Mouse (Mus musculus) heart, adult 9 months (tissue): Measurements from ENCODE around the gene Zfp825.
"Not testable (repeated sequence)": the region's sequence is repeated elsewhere in the genome, so short reads cannot be mapped to it uniquely, and the experiment has no call there.

Experiments used
- DNase-seq, 2 experiments: peaks; one replicate each; pipeline ENCODE4 v3.0.0; 2022; ENCODE audit warnings: low spot score in 2 of 2

Zfp825 gene

DNA sequence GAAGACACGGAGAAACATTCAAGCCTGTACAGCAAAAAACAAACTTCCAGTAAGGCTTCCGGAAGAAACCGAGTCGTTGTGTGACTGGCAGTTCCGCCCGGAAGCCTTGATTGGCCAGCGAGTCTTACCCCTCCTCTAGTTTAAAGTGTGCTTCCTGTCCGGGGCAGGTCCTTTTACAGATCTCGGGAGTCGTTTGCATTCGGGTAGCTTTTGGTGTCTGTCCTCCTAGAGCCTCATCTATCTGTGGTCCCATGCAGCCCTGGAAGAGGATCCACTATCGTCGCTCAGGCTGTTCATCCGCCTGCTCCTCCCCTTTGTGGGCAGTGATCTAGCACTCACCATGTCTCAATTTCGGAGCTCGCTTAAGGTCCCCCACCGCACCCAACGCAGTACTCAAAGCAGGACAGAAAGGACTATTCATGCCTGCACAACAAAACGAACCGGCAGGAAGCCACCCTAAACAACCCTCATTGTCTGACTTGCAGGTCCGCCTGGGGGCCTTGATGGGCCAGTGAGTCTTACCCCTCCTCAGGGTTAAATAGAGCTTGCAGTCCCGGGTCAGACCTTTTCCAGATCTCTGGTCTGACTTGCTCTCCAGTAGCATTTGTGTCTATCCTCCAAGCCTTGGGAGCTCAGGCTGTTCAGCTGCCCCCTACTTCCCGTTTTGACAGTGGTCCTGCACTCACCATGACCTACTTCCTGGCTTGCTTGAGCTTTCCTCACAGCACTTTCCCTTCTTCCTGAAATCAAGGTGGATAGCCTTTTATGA is at the start of gene Zfp825:
Gene Zfp825, minus strand, starts transcription at position 82 of the 769 bp plus-strand sequence.
- peak; percentile 74 to 79 for DNase-seq

DNA sequence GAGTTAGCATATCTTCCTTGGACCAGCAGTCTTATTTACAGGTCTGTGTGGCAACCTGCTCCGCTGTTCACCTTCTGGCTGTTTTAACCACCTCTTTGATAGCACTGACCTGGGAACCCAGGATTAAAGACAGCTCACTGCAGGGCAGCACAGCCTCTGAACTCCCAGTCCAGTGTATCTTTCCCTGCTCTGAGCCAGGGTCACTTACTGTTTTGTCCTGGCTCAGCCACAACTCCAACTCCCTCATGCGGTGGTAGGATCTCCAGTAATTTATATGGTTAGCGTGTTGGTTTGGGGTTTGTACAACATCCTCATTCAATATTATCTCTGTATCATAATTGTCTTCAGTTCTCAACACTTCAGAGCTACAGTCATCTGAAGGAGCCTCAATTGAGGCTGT is 41.6 kb upstream of the Zfp825 start:
- DNase-seq: not testable (repeated sequence)

DNA sequence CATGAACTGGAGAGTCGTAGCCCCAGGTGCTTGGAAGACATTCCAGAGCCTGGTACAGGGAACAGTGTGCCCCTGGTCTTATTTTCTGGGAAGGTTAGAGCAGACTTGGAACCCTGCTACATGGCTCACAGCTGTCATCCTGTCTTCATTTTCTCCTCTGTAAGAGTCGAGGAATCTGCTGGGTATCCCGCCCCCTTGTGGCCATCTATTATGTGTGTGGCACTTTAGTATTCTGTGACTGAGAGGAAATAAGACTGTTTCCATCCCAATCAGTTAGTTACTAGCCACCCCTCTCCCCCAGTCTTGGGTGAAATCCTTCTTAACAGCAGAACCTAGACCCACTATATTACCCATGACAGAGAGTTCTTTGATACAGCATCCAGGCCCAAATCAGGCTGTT is 41.1 kb upstream of the Zfp825 start:
- DNase-seq: peak in 1 of 2 experiments; percentile 25

DNA sequence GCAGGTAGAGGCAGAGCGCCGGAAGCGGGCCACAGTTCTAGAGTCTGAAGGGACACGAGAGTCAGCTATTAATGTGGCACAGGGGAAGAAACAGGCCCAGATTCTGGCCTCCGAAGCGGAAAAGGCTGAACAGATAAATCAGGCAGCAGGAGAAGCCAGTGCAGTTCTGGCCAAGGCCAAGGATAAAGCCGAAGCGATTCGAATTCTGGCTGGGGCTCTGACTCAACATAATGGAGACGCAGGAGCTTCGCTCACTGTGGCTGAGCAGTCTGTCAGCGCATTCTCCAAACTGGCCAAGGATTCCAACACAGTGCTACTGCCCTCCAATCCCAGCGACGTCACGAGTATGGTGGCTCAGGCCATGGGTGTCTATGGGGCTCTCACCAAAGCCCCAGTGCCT is 40.3 kb upstream of the Zfp825 start:
- no peak for DNase-seq

DNA sequence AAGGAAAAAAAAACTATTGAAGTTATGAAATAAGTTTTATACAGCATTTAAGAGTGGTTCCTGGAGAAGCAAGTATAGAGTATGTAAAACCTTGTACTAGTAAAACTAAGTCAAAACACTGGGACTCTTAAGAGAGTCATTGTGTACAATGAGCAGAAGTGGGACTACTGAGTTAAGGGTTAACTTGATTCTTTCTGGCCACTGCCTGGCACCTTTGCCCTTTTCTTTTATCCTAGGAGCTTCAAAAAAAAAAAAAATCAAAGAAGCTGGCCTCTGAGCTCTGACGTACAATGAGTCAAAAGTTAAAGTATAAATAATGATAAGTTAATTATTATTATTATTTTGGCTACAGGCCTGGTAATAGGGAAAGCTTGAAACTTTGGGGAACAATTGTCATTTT is 37.5 kb upstream of the Zfp825 start:
- DNase-seq: not testable (repeated sequence)

GRCm38 (mm10) chr13:74529372-74529715 is 35.6 kb upstream of the Zfp825 start:
- not testable (repeated sequence) for DNase-seq

DNA sequence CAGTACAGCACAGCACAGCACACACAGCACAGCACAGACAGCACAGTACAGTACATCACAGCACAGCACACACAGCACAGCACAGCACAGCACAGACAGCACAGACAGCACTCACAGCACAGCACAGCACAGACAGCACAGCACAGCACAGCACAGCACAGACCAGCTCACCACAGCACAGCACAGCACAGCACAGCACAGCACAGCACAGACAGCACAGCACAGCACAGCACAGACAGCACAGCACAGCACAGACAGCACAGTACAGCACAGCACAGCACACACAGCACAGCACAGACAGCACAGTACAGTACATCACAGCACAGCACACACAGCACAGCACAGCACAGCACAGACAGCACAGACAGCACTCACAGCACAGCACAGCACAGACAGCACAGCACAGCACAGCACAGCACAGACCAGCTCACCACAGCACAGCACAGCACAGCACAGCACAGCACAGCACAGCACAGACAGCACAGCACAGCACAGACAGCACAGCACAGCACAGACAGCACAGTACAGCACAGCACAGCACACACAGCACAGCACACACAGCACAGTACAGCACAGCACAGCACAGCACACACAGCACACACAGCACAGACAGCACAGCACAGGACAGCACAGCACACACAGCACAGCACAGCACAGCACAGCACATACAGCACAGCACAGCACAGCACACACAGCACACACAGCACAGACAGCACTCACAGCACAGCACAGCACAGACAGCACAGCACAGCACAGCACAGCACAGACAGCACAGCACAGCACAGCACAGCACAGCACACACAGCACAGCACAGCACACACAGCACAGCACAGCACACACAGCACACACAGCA is 35.0 kb upstream of the Zfp825 start:
- not testable (repeated sequence) for DNase-seq

- peak; percentile 85 to 89 for DNase-seq
These were observed 28.9 kb upstream of the Zfp825 start for GRCm38 (mm10) chr13:74522481-74523237.

DNA sequence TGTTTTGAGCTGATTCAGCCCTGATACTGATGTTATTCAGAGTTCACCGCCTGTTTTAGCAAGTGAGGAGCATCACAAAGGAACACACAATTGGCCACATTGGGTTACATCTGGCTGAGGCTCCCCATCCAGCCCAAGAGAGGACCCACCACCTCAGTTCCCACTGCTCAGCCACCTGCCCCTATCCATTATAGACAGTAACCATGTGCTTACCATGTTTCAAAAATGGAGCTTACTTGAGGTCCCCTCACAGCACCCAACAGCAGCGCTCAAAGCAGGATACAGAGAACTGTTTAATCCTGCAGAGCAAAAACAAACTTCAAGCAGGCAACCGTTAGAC is 28.3 kb upstream of the Zfp825 start:
- peak in 1 of 2 experiments; percentile 1 for DNase-seq

DNA sequence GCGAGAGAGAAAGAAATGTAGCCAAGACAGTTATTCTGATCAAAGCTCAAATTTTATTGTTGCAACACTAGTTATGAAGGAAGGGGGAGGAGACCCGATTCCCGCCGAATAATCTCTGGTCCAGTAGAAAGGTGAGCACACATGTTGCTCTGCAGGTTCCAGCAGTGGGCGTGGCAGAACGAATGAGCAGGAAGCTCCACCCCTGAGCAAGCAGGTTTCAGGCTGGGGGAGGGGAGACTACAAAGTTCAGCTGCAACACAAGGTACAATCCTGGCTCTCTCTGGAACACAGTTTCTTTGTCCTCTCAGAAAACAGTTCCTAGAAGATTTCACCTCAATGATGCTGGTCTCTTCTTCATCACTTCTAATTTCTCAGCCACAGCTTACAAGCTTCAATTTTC is 14.2 kb upstream of the Zfp825 start:
- DNase-seq: not testable (repeated sequence)

- not testable (repeated sequence) for DNase-seq
These were observed 9.1 kb upstream of the Zfp825 start for GRCm38 (mm10) chr13:74502851-74503250.

DNA sequence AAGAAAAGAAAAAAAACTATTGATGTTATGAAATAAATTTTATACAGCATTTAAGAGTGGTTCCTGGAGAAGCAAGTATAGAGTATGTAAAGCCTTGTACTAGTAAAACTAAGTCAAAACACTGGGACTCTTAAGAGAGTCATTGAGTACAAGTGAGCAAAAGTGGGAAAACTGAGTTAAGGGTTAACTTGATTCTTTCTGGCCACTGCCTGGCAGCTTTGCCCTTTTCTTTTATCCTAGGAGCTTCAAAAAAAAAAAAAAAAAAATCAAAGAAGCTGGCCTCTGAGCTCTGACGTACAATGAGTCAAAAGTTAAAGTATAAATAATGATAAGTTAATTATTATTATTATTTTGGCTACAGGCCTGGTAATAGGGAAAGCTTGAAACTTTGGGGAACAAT is 5.9 kb upstream of the Zfp825 start:
- not testable (repeated sequence) for DNase-seq

- DNase-seq: not testable (repeated sequence)
These were observed 9.5 kb downstream of the Zfp825 start for GRCm38 (mm10) chr13:74484326-74484725.

- DNase-seq: not testable (repeated sequence)
These were observed 22.3 kb downstream of the Zfp825 start for GRCm38 (mm10) chr13:74471468-74471867.

- peak; percentile 81 to 82 for DNase-seq
These were observed 30.9 kb downstream of the Zfp825 start for GRCm38 (mm10) chr13:74462699-74463385.

DNA sequence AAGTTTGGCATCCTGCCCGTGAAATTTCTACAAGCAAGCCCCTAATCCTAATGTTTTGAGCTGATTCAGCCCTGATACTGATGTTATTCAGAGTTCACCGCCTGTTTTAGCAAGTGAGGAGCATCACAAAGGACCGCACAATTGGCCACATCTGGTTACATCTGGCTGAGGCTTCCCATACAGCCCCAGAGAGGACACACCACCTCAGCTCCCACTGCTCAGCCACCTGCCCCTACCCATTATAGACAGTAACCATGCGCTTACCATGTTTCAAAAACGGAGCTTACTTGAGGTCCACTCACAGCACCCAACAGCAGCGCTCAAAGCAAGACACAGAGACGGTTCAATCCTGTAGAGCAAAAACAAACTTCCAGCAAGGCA is 31.5 kb downstream of the Zfp825 start:
- not testable (repeated sequence) for DNase-seq

DNA sequence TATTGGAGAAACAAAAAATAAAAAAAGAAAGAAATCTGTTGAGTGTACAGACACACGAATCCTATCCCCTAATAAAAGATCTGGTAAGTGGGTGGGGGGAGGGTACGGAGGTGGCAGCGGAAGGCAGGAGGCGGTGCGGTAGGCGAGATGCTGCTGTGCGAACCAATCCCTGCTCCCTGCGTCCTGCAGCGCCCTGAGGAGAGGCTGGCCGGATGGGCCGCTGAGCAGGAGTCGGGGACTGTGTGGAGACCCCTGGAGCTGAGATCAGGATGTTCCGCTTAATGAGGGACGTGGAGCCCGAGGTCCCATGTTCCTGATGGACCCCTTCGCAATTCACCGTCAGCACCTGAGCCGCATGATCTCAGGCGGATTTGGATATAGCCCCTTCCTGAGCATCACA is 53.9 kb downstream of the Zfp825 start:
- DNase-seq: no peak
